Mouse (Mus musculus) CH12.LX (cell line): ENCODE data around the gene Tmem56. TPM values are rescaled to one million over a fixed set of nuclear protein-coding genes. Genes with fewer than 3 reads are reported as not detected.

Experiments used
- DNase-seq: peaks from one replicate; pipeline ENCODE4 v3.0.0-alpha.2; 2013; ENCODE audit errors: extremely low read depth
- H3K27ac ChIP-seq: 2 replicates; pipeline ENCODE4 v1.5.1; 2012; ENCODE audit warnings: low read depth, mild to moderate bottlenecking, control low read depth, moderate library complexity; ENCODE audit not compliant: insufficient read depth
- H3K27me3 ChIP-seq: replicated peaks from 2 replicates; pipeline ENCODE3; 2012; ENCODE audit warnings: inconsistent platforms
- H3K36me3 ChIP-seq, 2 experiments: replicated peaks in 1 of 2; 2 replicates each; pipeline versions ENCODE3 to v1.6.1; 2012; ENCODE audit warnings: inconsistent platforms in 1 of 2, low read length in 1 of 2, mild to moderate bottlenecking in 1 of 2, mixed read lengths in 1 of 2, moderate library complexity in 1 of 2; ENCODE audit not compliant: control insufficient read depth in 1 of 2, insufficient read depth in 1 of 2
- H3K4me1 ChIP-seq, 2 experiments: 2 replicates each; pipeline ENCODE4 v1.6.1; 2012; ENCODE audit warnings: inconsistent platforms in 1 of 2, moderate library complexity in 1 of 2; ENCODE audit not compliant: insufficient read depth in 2 of 2, control insufficient read depth in 1 of 2
- H3K4me2 ChIP-seq: 2 replicates; pipeline ENCODE4 v1.6.1; 2012; ENCODE audit warnings: low read depth, mild to moderate bottlenecking, control low read depth; ENCODE audit not compliant: poor library complexity, insufficient read depth, severe bottlenecking
- H3K4me3 ChIP-seq, 3 experiments: fragments of 150-350 bp in 1 of 3; sonication (generic) in 1 of 3; replicated peaks in 1 of 3; 2 replicates each; pipeline versions ENCODE3 to v1.5.1; 2011 to 2012; ENCODE audit warnings: low read depth in 2 of 3, low read length in 2 of 3, mild to moderate bottlenecking in 2 of 3, moderate library complexity in 2 of 3, control low read depth in 1 of 3, improper control_type of control experiment in 1 of 3, inconsistent platforms in 1 of 3, mixed read lengths in 1 of 3; ENCODE audit not compliant: poor library complexity in 1 of 3
- H3K79me2 ChIP-seq: replicated peaks from 2 replicates; pipeline ENCODE4 v1.6.1; 2012; ENCODE audit warnings: mild to moderate bottlenecking, moderate library complexity; ENCODE audit not compliant: control insufficient read depth, poor library complexity, insufficient read depth, severe bottlenecking; ENCODE audit errors: extremely low read depth
- H3K9ac ChIP-seq: 2 replicates; pipeline ENCODE4 v1.6.1; 2012; ENCODE audit warnings: low read depth, mild to moderate bottlenecking, control low read depth, moderate library complexity; ENCODE audit not compliant: insufficient read depth
- H3K9me3 ChIP-seq: replicated peaks from 2 replicates; pipeline ENCODE3; 2012; ENCODE audit warnings: low read length, inconsistent platforms, mixed read lengths
- CHD1 ChIP-seq: IDR thresholded peaks from 2 replicates; pipeline ENCODE4 v1.6.1; 2012; ENCODE audit warnings: low read depth, low read length, improper control_type of control experiment, inconsistent platforms
- E2F4 ChIP-seq: IDR thresholded peaks from 2 replicates; pipeline ENCODE4 v1.6.1; 2011; ENCODE audit warnings: low read depth, low read length, improper control_type of control experiment; ENCODE audit not compliant: insufficient replicate concordance
- ELF1 ChIP-seq: IDR thresholded peaks from 2 replicates; pipeline ENCODE4 v1.6.1; 2014; ENCODE audit warnings: low read depth, mild to moderate bottlenecking, inconsistent platforms, low read length, improper control_type of control experiment
- ETS1 ChIP-seq: conservative IDR thresholded peaks from 2 replicates; pipeline ENCODE4 v1.6.1; 2012; ENCODE audit warnings: low read depth, mild to moderate bottlenecking, inconsistent platforms, low read length, improper control_type of control experiment, moderate library complexity
- IRF4 ChIP-seq: IDR thresholded peaks from 2 replicates; pipeline ENCODE4 v1.6.1; 2014; ENCODE audit warnings: low read depth, mild to moderate bottlenecking, inconsistent platforms, low read length, improper control_type of control experiment
- JUN ChIP-seq: IDR thresholded peaks from 2 replicates; pipeline ENCODE4 v1.6.1; 2011; ENCODE audit warnings: low read depth, mild to moderate bottlenecking, low read length, improper control_type of control experiment, moderate library complexity; ENCODE audit not compliant: insufficient read depth
- MAX ChIP-seq: IDR thresholded peaks from 2 replicates; pipeline ENCODE4 v1.6.1; 2011; ENCODE audit warnings: low read length, improper control_type of control experiment
- MEF2A ChIP-seq: IDR thresholded peaks from 2 replicates; pipeline ENCODE4 v1.6.1; 2014; ENCODE audit warnings: low read depth, mild to moderate bottlenecking, inconsistent platforms, low read length, improper control_type of control experiment, borderline replicate concordance
- MXI1 ChIP-seq: IDR thresholded peaks from 2 replicates; pipeline ENCODE4 v1.6.1; 2011; ENCODE audit warnings: mild to moderate bottlenecking, low read depth, low read length, improper control_type of control experiment
- MYC ChIP-seq: IDR thresholded peaks from 2 replicates; pipeline ENCODE4 v1.6.1; 2011; ENCODE audit warnings: low read depth, mild to moderate bottlenecking, improper control_type of control experiment, low read length
- NELFE ChIP-seq: IDR thresholded peaks from 2 replicates; pipeline ENCODE4 v1.6.1; 2011; ENCODE audit warnings: low read depth, low read length, improper control_type of control experiment
- POLR2AphosphoS2 ChIP-seq: IDR thresholded peaks from 2 replicates; pipeline ENCODE4 v1.6.1; 2011; ENCODE audit warnings: low read depth, low read length, improper control_type of control experiment
- TBP ChIP-seq: conservative IDR thresholded peaks from 2 replicates; pipeline ENCODE4 v1.6.1; 2011; ENCODE audit warnings: low read depth, low read length, improper control_type of control experiment
- UBTF ChIP-seq: IDR thresholded peaks from 2 replicates; pipeline ENCODE4 v1.6.1; 2012; ENCODE audit warnings: low read depth, mild to moderate bottlenecking, inconsistent platforms, low read length, improper control_type of control experiment, moderate library complexity
- ZC3H11A ChIP-seq: IDR thresholded peaks from 2 replicates; pipeline ENCODE4 v1.6.1; 2012; ENCODE audit warnings: low read depth, mild to moderate bottlenecking, inconsistent platforms, low read length, improper control_type of control experiment
- ZKSCAN1 ChIP-seq: IDR thresholded peaks from 2 replicates; pipeline ENCODE4 v1.6.1; 2012; ENCODE audit warnings: low read depth, inconsistent platforms, low read length, improper control_type of control experiment, borderline replicate concordance
- ZMIZ1 ChIP-seq: IDR thresholded peaks from 2 replicates; pipeline ENCODE4 v1.6.1; 2012; ENCODE audit warnings: low read depth, mild to moderate bottlenecking, inconsistent platforms, low read length, improper control_type of control experiment
- ZNF384 ChIP-seq: IDR thresholded peaks from 2 replicates; pipeline ENCODE4 v1.6.1; 2012; ENCODE audit warnings: low read depth, low read length, improper control_type of control experiment, inconsistent platforms
- dilution Hi-C: fragments of 300-500 bp; cut with MboI; formaldehyde crosslinking; loops from 2 replicates; pipeline ENCODE4 v1.14.3; 2020; ENCODE audit warnings: low sequenced_read_pairs; ENCODE audit not compliant: extremely low pct_unique_long_range_greater_than_20kb, extremely low pct_ligation_motif_present
- in situ Hi-C: fragments of 300-500 bp; cut with MboI; formaldehyde crosslinking; loops from 3 replicates; pipeline ENCODE4 v1.14.3; 2019; ENCODE audit warnings: low sequenced_read_pairs, low pct_ligation_motif_present, low pct_unique_long_range_greater_than_20kb, mixed read lengths
- polyA plus RNA-seq: library from polyadenylated mRNA; unstranded; fragments of >175 nt; gene quantifications from 2 replicates; pipeline ENCODE4 v1.2.1, GENCODE M21; 2012; ENCODE audit warnings: low read depth; ENCODE audit not compliant: insufficient read length
- total RNA-seq, 2 experiments: library from RNA; depleted of rRNA; stranded (reverse); fragments of 300-350 nt in 1 of 2; fragments of >200 nt in 1 of 2; gene quantifications; 2 replicates each; pipeline ENCODE4 v1.2.3; 2012 to 2014

Gene Tmem56
- total and polyA plus RNA-seq, 3 experiments: not detected

DNA sequence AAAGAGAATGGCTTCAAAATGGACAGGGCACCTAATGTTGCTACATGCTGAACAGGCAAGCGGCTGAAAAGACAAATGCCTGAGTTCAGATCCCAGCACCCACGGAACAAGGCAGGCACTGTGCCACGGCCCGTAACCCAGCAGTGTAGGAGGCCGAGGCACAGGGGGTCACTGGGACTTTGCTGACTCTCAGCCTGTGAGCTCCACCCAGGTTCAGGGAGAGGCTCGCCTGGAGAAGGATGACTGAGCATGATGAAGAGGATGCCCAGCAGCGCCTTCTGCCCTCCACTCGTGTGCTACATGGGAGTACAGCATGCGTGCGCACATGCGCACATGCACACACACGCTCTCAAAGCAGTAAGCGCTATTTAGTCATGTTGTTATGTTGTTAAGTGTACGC lies 3.2 kb downstream of the Tmem56 start:
- TF ChIP-seq IRF4 (no peak), POLR2AphosphoS2 (no peak), ZMIZ1 (no peak), MEF2A (no peak), JUN (no peak), ZNF384 (no peak), ELF1 (no peak), NELFE (no peak), MYC (no peak), MXI1 (no peak), ZKSCAN1 (no peak), MAX (no peak), ZC3H11A (no peak), ETS1 (no peak), TBP (no peak)
- H3K36me3 ChIP-seq: no peaks in the 10 kb centered on the region
- no peaks in the 10 kb centered on the region for H3K4me1 ChIP-seq
- H3K27ac ChIP-seq: no peak overlapping the region
- no peak overlapping the region for H3K9ac ChIP-seq
- H3K79me2 ChIP-seq: no peaks in the 10 kb centered on the region
- no peaks in the 10 kb centered on the region for H3K9me3 ChIP-seq
- no peak overlapping the region for H3K4me2 ChIP-seq
- H3K27me3 ChIP-seq: no peaks in the 10 kb centered on the region
- in situ Hi-C loops: no loop called here
- H3K4me3 ChIP-seq: no peak overlapping the region
- dilution Hi-C loops: no loop called here
- no peak for DNase-seq

DNA sequence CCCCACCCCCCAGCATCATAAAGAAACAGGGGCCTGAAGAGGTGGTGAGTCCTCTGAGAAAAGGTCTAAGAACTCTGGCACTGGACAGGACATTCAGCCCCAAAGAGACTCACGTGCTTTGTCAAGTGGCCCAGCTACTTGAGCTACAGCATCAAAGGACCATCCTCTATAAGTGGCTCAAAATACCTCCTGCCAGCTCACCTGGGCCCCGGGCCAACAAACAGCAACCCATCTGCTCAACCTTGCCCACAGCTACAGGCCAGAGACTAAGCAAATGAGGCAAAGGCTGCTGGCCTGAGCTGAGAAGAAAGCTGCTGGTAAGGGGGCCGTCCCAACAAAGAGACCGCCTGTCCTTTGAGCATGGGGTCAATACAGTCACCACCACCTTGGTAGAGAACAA lies 5.3 kb downstream of the Tmem56 start:
- no peak overlapping the region for H3K9ac ChIP-seq
- H3K27me3 ChIP-seq: no peaks in the 10 kb centered on the region
- no peak overlapping the region for H3K27ac ChIP-seq
- no peaks in the 10 kb centered on the region for H3K9me3 ChIP-seq
- DNase-seq: no peak
- H3K79me2 ChIP-seq: no peaks in the 10 kb centered on the region
- no peak overlapping the region for H3K4me2 ChIP-seq
- no peak overlapping the region for H3K4me3 ChIP-seq
- no peaks in the 10 kb centered on the region for H3K4me1 ChIP-seq
- in situ Hi-C loops: no loop called here
- no peaks in the 10 kb centered on the region for H3K36me3 ChIP-seq
- TF ChIP-seq CHD1: no peak
- TF ChIP-seq E2F4: no peak
- no peak for TF ChIP-seq UBTF
- no peak for TF ChIP-seq MYC
- TF ChIP-seq MXI1: no peak
- dilution Hi-C loops: no loop called here
